Mouse (Mus musculus) kidney, postnatal 14 days (tissue): ENCODE data around the gene Ddr2.
A peak's percentile ranks its signal among the peaks of the same experiment; 100 is the strongest.

Experiments used
- DNase-seq: peaks from one replicate; pipeline ENCODE4 v3.0.0; 2022; ENCODE audit warnings: mixed read lengths

Ddr2 gene

DNA sequence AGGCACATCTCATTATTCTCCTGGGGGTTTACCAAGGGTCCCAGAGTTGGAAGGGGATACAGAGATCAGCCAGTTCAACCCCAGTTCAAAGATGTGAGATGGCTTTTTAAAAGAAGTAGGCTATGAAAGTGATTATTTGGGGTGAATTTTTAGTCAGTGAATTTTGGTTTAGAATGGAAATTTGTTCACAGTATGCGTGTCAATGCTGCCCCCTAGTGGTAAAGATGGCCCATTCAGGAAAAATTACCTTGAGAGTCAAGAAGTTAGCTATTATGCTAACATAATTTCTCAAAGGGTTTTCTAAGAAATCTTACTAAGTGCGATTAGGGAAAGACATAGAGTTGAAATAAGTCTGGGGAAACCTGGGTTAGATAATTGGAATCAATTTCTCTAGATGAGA lies 171.2 kb downstream of the Ddr2 start:
- DNase-seq: peak; percentile 52

DNA sequence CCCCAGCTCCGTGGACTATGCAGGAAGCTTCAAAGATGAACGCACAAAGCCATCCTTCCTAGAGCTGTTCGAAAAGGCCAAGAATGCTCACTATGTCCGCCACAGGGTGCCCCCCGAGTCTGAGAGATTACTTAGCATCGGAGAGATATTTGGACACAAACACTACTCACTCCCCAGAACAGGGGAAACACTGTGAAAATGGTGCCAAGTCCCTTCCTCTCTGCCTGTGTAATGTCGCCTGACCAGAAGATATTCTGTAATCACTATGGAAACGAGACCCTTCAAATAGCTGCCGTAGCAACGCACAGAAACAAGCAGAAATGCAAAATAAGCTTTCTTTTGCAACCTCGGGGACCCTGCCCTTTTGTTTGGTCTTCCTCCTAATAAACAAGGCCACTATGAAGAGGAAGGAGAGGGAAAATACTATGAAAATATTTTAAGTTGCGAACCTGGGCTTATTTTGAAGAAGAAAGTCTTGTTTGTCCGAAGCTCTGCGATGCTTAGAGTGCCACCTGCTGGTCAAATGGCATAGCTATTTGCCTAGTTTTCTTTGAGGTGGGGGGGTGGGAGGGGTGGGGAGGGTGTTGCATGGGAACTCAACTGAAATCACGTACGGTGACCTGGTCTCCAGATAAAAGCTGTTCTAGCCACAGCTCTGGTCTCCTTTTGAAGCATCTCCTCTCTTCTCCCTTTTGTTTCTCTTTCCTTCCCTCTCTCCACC lies 176.4 kb downstream of the Ddr2 start:
- peak; percentile 52 for DNase-seq

DNA sequence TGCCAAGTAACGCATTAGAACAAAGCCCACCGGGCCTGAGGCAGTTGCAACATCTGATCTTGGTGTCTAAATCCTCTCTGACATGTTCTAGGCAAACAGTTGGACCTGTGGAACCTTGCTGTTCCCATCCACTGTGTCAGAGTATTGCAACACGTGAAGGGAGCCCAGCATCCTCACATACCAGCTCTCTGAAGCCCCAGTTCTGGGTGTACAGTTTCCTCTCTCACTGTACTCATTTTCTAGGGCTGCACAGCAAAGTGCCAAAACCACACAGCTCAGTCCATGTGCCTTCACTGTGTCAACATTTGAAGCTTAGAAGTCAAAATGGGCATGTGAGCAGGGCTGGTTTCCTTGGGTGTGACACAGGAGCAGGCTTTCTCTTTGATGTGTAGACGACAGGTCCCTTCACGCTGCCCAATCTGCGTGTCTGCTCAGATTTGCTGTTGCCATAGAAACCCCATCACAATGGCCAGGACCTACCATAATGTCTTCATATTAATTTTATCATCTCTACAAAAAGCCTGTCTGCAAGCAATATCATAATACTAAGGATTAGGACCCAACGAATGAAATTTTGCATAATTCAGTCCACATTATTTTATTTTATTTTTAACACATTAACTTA lies 178.3 kb downstream of the Ddr2 start:
- DNase-seq: no peak

DNA sequence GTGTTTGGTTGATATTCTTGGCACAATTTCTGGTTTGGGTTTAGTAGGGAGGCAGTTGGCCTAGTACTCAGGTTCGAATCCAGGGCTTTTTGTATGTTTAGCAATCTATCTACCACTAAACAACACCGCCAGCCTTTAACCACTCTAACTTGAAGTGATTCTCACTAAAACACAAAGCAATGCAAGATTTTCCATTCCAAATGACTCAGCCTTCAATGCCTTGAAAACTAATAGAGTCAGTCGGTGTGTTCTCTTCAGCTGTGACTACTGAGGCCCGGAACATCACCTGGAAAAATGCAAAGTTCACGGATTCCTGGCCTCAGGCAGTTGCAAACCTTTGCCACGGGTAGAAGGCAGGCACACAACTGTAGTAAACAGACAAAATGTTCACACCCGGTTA lies 178.9 kb downstream of the Ddr2 start:
- DNase-seq: no peak

DNA sequence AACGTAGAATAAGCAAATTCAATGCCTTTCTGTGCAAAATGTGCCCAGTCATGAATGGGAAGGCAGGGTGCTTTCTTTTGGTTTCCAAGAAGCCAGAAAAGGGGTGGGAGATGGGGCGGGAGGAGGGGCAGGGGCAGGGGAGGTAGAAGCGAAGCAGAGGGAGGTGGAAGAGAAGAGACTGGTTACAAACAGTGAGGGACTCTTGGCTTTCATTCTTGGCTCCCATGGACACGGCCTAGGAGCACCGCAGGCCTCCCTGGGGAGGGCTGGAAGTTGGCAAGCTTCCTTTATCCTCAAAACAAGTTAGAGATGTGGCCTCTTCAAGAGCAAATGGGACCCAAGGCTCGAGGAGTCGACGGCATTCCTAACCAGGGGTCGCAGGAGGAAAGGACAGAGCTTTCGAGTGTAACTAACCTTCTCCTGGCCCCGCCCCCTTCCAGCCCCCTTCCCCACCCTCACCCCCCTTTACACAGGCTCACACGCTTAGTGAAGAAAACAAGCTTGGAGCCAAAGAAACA lies 182.0 kb downstream of the Ddr2 start, which contains the start of gene Ccdc190:
Ccdc190 (plus strand) TSS at position 195 of the 518 bp plus-strand sequence.
- peak; percentile 48 for DNase-seq

DNA sequence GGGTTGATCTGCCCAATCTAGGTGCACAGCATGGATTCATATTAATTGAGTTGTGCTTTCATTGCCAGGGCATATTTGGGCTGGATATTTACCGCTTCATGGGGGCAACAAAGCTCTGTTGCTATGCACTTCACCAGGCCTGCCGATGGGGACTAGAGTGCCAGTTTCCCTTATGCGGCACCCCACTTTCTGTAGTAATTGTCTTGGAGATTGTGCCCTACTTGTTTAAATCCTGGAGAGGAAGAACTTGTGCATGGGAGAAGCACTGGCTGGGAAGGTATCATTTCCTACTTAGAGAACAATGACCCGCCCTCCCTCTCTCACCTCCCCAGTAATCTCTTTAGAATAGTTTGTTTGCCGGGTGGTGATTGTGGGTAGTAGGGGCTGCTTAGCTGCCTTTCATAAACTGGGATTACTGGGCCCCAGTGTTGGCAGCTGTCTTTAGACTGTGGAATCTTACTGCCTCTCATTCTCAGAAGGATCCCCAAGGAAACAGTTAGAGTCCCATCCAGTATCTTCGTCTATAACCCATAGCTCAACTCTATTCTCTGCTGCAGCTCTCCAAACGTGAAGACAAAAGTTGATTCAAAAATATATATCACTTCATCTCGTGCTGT lies 182.7 kb downstream of the Ddr2 start:
- no peak for DNase-seq

DNA sequence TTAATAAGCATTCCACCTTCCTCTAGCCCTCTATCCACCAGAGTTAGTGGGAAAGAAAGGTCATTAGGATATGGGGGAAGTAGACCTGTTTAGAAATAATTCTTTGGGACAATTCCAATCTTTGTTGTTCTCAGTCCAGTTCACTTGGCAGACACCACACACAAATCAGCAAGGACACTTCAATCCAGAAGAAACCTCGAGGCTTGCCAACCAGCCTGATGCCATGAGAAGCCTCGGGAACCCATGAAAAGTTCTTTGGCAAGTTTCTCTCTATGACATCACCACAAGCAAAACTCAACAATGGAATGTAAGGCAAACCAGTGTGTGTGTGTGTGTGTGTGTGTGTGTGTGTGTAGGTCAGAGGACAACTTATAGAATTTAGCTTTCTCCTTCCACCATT lies 186.0 kb downstream of the Ddr2 start:
- no peak for DNase-seq
